Mouse (Mus musculus): ENCODE results near the gene Zkscan7. TPM values are rescaled to one million over a fixed set of nuclear protein-coding genes. Genes with fewer than 3 reads are reported as not detected.
A peak's percentile ranks its signal among the peaks of the same experiment; 100 is the strongest.
"Not testable (repeated sequence)": the region's sequence is repeated elsewhere in the genome, so short reads cannot be mapped to it uniquely, and the experiment has no call there.

Zkscan7 gene
- polyA plus RNA-seq, 1 experiment from 2014 or later = 3.9 TPM

- Histone ChIP-seq H3K36me3 (ENCODE audit: control insufficient read depth, insufficient read depth, low read length) (peaks cover 82% of the 10 kb centered on the region), H3K9ac (ENCODE audit: low read depth, low read length) (no peak overlapping the region), H3K4me2 (ENCODE audit: low read length) (no peak overlapping the region), H3K4me3 (ENCODE audit: low read length) (no peak overlapping the region), H3K27ac (ENCODE audit: low read depth, low read length) (no peak overlapping the region), H3K27me3 (replicated peaks; ENCODE audit: control insufficient read depth, insufficient read depth, low read length) (no peaks in the 10 kb centered on the region), H3K9me3 (ENCODE audit: control insufficient read depth, low read length) (no peaks in the 10 kb centered on the region; the same call in 1 of the 2 replicates), H3K4me1 (ENCODE audit: control insufficient read depth, insufficient read depth, low read depth, low read length) (no peaks in the 10 kb centered on the region)
- 88% methylated on average over 7 of the region's 7 CpGs for WGBS
- ATAC-seq = no peak
These were observed 31.0 kb upstream of the Zkscan7 start for GRCm38 (mm10) chr9:122854526-122854925.

GRCm38 (mm10) chr9:122855141-122855540 is 30.3 kb upstream of the Zkscan7 start:
- H3K4me3 ChIP-seq (ENCODE audit: low read length); ATAC-seq; H3K9ac ChIP-seq (ENCODE audit: low read depth, low read length); H3K4me1 ChIP-seq (ENCODE audit: control insufficient read depth, insufficient read depth, low read depth, low read length); H3K9me3 ChIP-seq (ENCODE audit: control insufficient read depth, low read length); H3K4me2 ChIP-seq (ENCODE audit: low read length); H3K27ac ChIP-seq (ENCODE audit: low read depth, low read length); H3K27me3 ChIP-seq (replicated peaks; ENCODE audit: control insufficient read depth, insufficient read depth, low read length): not testable (repeated sequence)
- H3K36me3 ChIP-seq (ENCODE audit: control insufficient read depth, insufficient read depth, low read length) = peaks cover 88% of the 10 kb centered on the region
- 97% methylated on average over 2 of the region's 7 CpGs for WGBS

- 93% methylated on average over 4 of the region's 4 CpGs for WGBS
- no peak for ATAC-seq
These were observed 29.9 kb upstream of the Zkscan7 start for GRCm38 (mm10) chr9:122855617-122856016.

GRCm38 (mm10) chr9:122856716-122857115 is 28.8 kb upstream of the Zkscan7 start:
- H3K27ac ChIP-seq (ENCODE audit: low read depth, low read length) = no peak overlapping the region
- H3K36me3 ChIP-seq (ENCODE audit: control insufficient read depth, insufficient read depth, low read length) = peaks cover 89% of the 10 kb centered on the region
- 97% methylated on average over 3 of the region's 3 CpGs for WGBS
- no peak overlapping the region for H3K4me3 ChIP-seq (ENCODE audit: low read length)
- peaks cover 2% of the 10 kb centered on the region; the same call in 1 of the 2 replicates for H3K9me3 ChIP-seq (ENCODE audit: control insufficient read depth, low read length)
- ATAC-seq = no peak
- no peaks in the 10 kb centered on the region for H3K4me1 ChIP-seq (ENCODE audit: control insufficient read depth, insufficient read depth, low read depth, low read length)
- H3K27me3 ChIP-seq (replicated peaks; ENCODE audit: control insufficient read depth, insufficient read depth, low read length) = no peaks in the 10 kb centered on the region
- no peak overlapping the region for H3K9ac ChIP-seq (ENCODE audit: low read depth, low read length)
- no peak overlapping the region for H3K4me2 ChIP-seq (ENCODE audit: low read length)

More at GRCm38 (mm10) chr9:122855617-122856016, 29.9 kb upstream of the Zkscan7 start:
- no peaks in the 10 kb centered on the region; the same call in 1 of the 2 replicates for H3K9me3 ChIP-seq (ENCODE audit: control insufficient read depth, low read length)
- H3K4me3 ChIP-seq (ENCODE audit: low read length) = no peak overlapping the region
- no peak overlapping the region for H3K9ac ChIP-seq (ENCODE audit: low read depth, low read length)
- no peaks in the 10 kb centered on the region for H3K27me3 ChIP-seq (replicated peaks; ENCODE audit: control insufficient read depth, insufficient read depth, low read length)
- H3K4me1 ChIP-seq (ENCODE audit: control insufficient read depth, insufficient read depth, low read depth, low read length) = no peaks in the 10 kb centered on the region
- H3K36me3 ChIP-seq (ENCODE audit: control insufficient read depth, insufficient read depth, low read length) = peaks cover 89% of the 10 kb centered on the region
- no peak overlapping the region for H3K4me2 ChIP-seq (ENCODE audit: low read length)
- no peak overlapping the region for H3K27ac ChIP-seq (ENCODE audit: low read depth, low read length)

- Histone ChIP-seq H3K27me3 (replicated peaks; ENCODE audit: control insufficient read depth, insufficient read depth, low read length) (no peaks in the 10 kb centered on the region), H3K27ac (ENCODE audit: low read depth, low read length) (no peak overlapping the region), H3K4me2 (ENCODE audit: low read length) (no peak overlapping the region), H3K9me3 (ENCODE audit: control insufficient read depth, low read length) (peaks cover 2% of the 10 kb centered on the region; the same call in 1 of the 2 replicates), H3K36me3 (ENCODE audit: control insufficient read depth, insufficient read depth, low read length) (peaks cover 59% of the 10 kb centered on the region), H3K9ac (ENCODE audit: low read depth, low read length) (no peak overlapping the region), H3K4me1 (ENCODE audit: control insufficient read depth, insufficient read depth, low read depth, low read length) (peaks cover 12% of the 10 kb centered on the region), H3K4me3 (ENCODE audit: low read length) (no peak overlapping the region)
- no peak for ATAC-seq
These were observed 24.7 kb upstream of the Zkscan7 start for GRCm38 (mm10) chr9:122860752-122861151.

GRCm38 (mm10) chr9:122863731-122864130 is 21.8 kb upstream of the Zkscan7 start:
- Histone ChIP-seq H3K4me2 (ENCODE audit: low read length) (no peak overlapping the region), H3K4me3 (ENCODE audit: low read length) (no peak overlapping the region)

GRCm38 (mm10) chr9:122864848-122865247 is 20.6 kb upstream of the Zkscan7 start:
- H3K4me3 ChIP-seq (ENCODE audit: low read length) = peak overlapping the region; percentile 84
- 57% methylated on average over 3 of the region's 3 CpGs for WGBS
- H3K4me1 ChIP-seq (ENCODE audit: control insufficient read depth, insufficient read depth, low read depth, low read length) = peaks cover 12% of the 10 kb centered on the region
- H3K9me3 ChIP-seq (ENCODE audit: control insufficient read depth, low read length) = peaks cover 10% of the 10 kb centered on the region
- no peak for ATAC-seq
- H3K4me2 ChIP-seq (ENCODE audit: low read length) = peak overlapping the region; percentile 67
- no peak overlapping the region for H3K9ac ChIP-seq (ENCODE audit: low read depth, low read length)
- peaks cover 23% of the 10 kb centered on the region for H3K36me3 ChIP-seq (ENCODE audit: control insufficient read depth, insufficient read depth, low read length)
- H3K27ac ChIP-seq (ENCODE audit: low read depth, low read length) = no peak overlapping the region
- 0 out of 2 replicates have a peak, but pooled peaks cover 2% of the 10 kb centered on the region for H3K27me3 ChIP-seq (replicated peaks; ENCODE audit: control insufficient read depth, insufficient read depth, low read length)

More at GRCm38 (mm10) chr9:122863731-122864130, 21.8 kb upstream of the Zkscan7 start:
- H3K36me3 ChIP-seq (ENCODE audit: control insufficient read depth, insufficient read depth, low read length) = peaks cover 33% of the 10 kb centered on the region
- no peak for ATAC-seq
- H3K9me3 ChIP-seq (ENCODE audit: control insufficient read depth, low read length) = peaks cover 10% of the 10 kb centered on the region
- no peak overlapping the region for H3K27ac ChIP-seq (ENCODE audit: low read depth, low read length)
- no peak overlapping the region for H3K9ac ChIP-seq (ENCODE audit: low read depth, low read length)
- 92% methylated on average over 2 of the region's 2 CpGs for WGBS
- H3K27me3 ChIP-seq (replicated peaks; ENCODE audit: control insufficient read depth, insufficient read depth, low read length) = no peaks in the 10 kb centered on the region
- H3K4me1 ChIP-seq (ENCODE audit: control insufficient read depth, insufficient read depth, low read depth, low read length) = peaks cover 12% of the 10 kb centered on the region

- peak within 1 kb of the TSS; percentile 76 for H3K27ac ChIP-seq (ENCODE audit: low read depth, low read length)
- peak within 1 kb of the TSS; percentile 84 for H3K4me3 ChIP-seq (ENCODE audit: low read length)
- H3K9me3 ChIP-seq (ENCODE audit: control insufficient read depth, low read length) = peaks cover 10% of the 10 kb centered on the region
- under 1% methylated on average over 34 of the region's 34 CpGs for WGBS
- peak within 1 kb of the TSS; percentile 91 for H3K9ac ChIP-seq (ENCODE audit: low read depth, low read length)
- peak within 1 kb of the TSS; percentile 67 for H3K4me2 ChIP-seq (ENCODE audit: low read length)
- peak; percentile 95 for ATAC-seq
- H3K4me1 ChIP-seq (ENCODE audit: control insufficient read depth, insufficient read depth, low read depth, low read length) = peaks cover 12% of the 10 kb centered on the region
- H3K27me3 ChIP-seq (replicated peaks; ENCODE audit: control insufficient read depth, insufficient read depth, low read length) = 0 out of 2 replicates have a peak, but pooled peaks cover 2% of the 10 kb centered on the region
- H3K36me3 ChIP-seq (ENCODE audit: control insufficient read depth, insufficient read depth, low read length) = peaks cover 15% of the 10 kb centered on the region
These were observed 19.8 kb upstream of the Zkscan7 start, which contains the start of gene Zfp445 for GRCm38 (mm10) chr9:122865697-122866166. Zfp445 (minus strand) TSS chr9:122866006.

- WGBS = 90% methylated on average over 4 of the region's 4 CpGs
- no peak overlapping the region for H3K27ac ChIP-seq (ENCODE audit: low read depth, low read length)
- H3K36me3 ChIP-seq (ENCODE audit: control insufficient read depth, insufficient read depth, low read length) = peaks cover 11% of the 10 kb centered on the region
- 0 out of 2 replicates have a peak, but pooled peaks cover 2% of the 10 kb centered on the region for H3K27me3 ChIP-seq (replicated peaks; ENCODE audit: control insufficient read depth, insufficient read depth, low read length)
- peaks cover 12% of the 10 kb centered on the region for H3K4me1 ChIP-seq (ENCODE audit: control insufficient read depth, insufficient read depth, low read depth, low read length)
- H3K4me3 ChIP-seq (ENCODE audit: low read length) = peak overlapping the region; percentile 84
- no peak; the same call in none of the 2 replicates for ATAC-seq
- peaks cover 7% of the 10 kb centered on the region for H3K9me3 ChIP-seq (ENCODE audit: control insufficient read depth, low read length)
- H3K4me2 ChIP-seq (ENCODE audit: low read length) = peak overlapping the region; percentile 57
- peak overlapping the region; percentile 91 for H3K9ac ChIP-seq (ENCODE audit: low read depth, low read length)
These were observed 19.3 kb upstream of the Zkscan7 start for GRCm38 (mm10) chr9:122866192-122866591.
